Mouse (Mus musculus) left cerebral cortex, postnatal 10 days (tissue): ENCODE results near the gene Eif2b2. TPM values are rescaled to one million over a fixed set of nuclear protein-coding genes. Genes with fewer than 3 reads are reported as not detected.

Experiments
- microRNA-seq: library from miRNA; unstranded; fragments of <30 nt; microRNA quantifications from one replicate; pipeline ENCODE4 v1.2.0, GENCODE M21; 2022
- total RNA-seq, 2 experiments: library from RNA; stranded (reverse); gene quantifications; 2 replicates each; pipeline ENCODE4 v1.2.3; 2021

Gene Eif2b2
- total RNA-seq, 2 experiments from 2014 or later = 60.8 to 61.7 TPM

Small RNAs within 50 kb of the gene (microRNA-seq; reads per million reads assigned to microRNA genes)
- gene Mir6938 = 0.86 reads per million

Other genes starting within 250 kb of the Eif2b2 start
- gene Fcf1, start 248.6 kb upstream of the Eif2b2 start, total RNA-seq = 10 to 100 TPM; 33.3 to 34.0 TPM
- 100 to 1,000 TPM; 104 to 112 TPM for gene Arel1, start 248.6 kb upstream of the Eif2b2 start, total RNA-seq
- 100 to 1,000 TPM; 115 to 124 TPM for gene Ylpm1, start 223.2 kb upstream of the Eif2b2 start, total RNA-seq
- 1 to 10 TPM in 1 of 2 experiments, under 1 TPM in 1; 0.51 to 1.0 TPM for gene Prox2, start 108.7 kb upstream of the Eif2b2 start, total RNA-seq
- gene Dlst, start 108.6 kb upstream of the Eif2b2 start, total RNA-seq = 100 to 1,000 TPM; 171 to 180 TPM
- gene Rps6kl1, start 68.2 kb upstream of the Eif2b2 start, total RNA-seq = 10 to 100 TPM; 38.8 to 39.5 TPM
- gene Pgf, start 41.7 kb upstream of the Eif2b2 start, total RNA-seq = 1 to 10 TPM; 3.9 to 4.8 TPM
- gene Mlh3, start 51.1 kb downstream of the Eif2b2 start, total RNA-seq = 10 to 100 TPM; 12.6 to 13.1 TPM
- gene Acyp1, start 69.0 kb downstream of the Eif2b2 start, total RNA-seq = 10 to 100 TPM; 19.2 to 23.1 TPM
- 1 to 10 TPM in 1 of 2 experiments, under 1 TPM in 1; 0.86 to 1.1 TPM for gene Zc2hc1c, start 69.1 kb downstream of the Eif2b2 start, total RNA-seq
- 10 to 100 TPM; 24.5 to 26.3 TPM for gene Nek9, start 119.9 kb downstream of the Eif2b2 start, total RNA-seq
- gene Tmed10, start 155.4 kb downstream of the Eif2b2 start, total RNA-seq = 100 to 1,000 TPM; 151 to 158 TPM